Mouse (Mus musculus) CD8-positive naive resting alpha-beta T cell, adult 2 months (primary cell): Measurements from ENCODE around the gene Spata31d1a.

Experiments
- DNase-seq, 2 experiments: peaks; one replicate each; pipeline ENCODE4 v3.0.0; 2022; ENCODE audit warnings: low read depth in 2 of 2, low spot score in 2 of 2

The Spata31d1a gene

GRCm38 (mm10) chr13:59668501-59669093 lies 41.5 kb downstream of the Spata31d1a start:
- peak; percentile 54 to 57 for DNase-seq

- DNase-seq: no peak
Observed at GRCm38 (mm10) chr13:59667763-59668162, 42.4 kb downstream of the Spata31d1a start.

GRCm38 (mm10) chr13:59663939-59664712 lies 46.0 kb downstream of the Spata31d1a start:
- DNase-seq: no peak

- DNase-seq: no peak
Observed at GRCm38 (mm10) chr13:59661966-59662365, 48.2 kb downstream of the Spata31d1a start.

GRCm38 (mm10) chr13:59661387-59661786 lies 48.7 kb downstream of the Spata31d1a start:
- DNase-seq: no peak

DNA sequence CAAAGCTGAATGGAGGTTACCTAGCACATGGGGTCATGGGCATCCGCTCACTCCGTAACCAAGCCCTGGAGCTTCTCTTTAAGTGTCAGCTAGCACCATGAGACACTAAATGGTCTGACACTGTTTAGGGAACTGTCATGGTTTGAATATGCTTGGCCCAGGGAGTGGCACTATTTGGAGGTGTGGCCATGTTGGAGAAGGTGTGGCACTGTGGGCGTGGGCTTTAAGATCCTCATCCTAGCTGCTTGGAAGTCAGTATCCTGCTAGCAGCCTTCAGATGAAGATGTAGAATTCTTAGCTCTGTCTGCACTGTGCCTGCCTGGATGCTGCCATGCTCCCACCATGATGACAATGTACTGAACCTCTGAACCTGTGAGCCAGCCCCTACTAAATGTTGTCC lies 49.8 kb downstream of the Spata31d1a start:
- DNase-seq: no peak

DNA sequence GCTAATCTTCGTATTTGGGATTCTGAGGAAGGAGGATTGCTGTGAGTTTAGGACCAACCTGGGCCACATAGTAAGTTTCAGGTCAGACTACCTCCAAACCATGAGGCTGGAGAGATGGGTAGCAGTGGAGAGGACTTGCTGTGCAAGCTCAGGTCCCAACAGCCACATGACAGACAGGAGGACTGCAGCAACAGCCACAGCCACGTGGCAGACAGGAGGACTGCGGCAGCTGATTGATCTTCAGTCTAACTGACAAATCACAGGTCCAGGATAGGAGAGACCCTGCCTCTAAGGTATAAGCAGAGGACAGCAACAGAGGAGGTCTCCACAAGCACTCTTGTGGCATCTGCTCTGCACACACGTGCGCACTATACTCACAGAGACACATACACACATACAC lies 52.3 kb downstream of the Spata31d1a start:
- DNase-seq: no peak

- peak in 1 of 2 experiments; percentile 26 for DNase-seq
Observed at GRCm38 (mm10) chr13:59656975-59657388, 53.1 kb downstream of the Spata31d1a start.

GRCm38 (mm10) chr13:59656316-59656832 lies 53.8 kb downstream of the Spata31d1a start:
- peak; percentile 37 to 52 for DNase-seq

DNA sequence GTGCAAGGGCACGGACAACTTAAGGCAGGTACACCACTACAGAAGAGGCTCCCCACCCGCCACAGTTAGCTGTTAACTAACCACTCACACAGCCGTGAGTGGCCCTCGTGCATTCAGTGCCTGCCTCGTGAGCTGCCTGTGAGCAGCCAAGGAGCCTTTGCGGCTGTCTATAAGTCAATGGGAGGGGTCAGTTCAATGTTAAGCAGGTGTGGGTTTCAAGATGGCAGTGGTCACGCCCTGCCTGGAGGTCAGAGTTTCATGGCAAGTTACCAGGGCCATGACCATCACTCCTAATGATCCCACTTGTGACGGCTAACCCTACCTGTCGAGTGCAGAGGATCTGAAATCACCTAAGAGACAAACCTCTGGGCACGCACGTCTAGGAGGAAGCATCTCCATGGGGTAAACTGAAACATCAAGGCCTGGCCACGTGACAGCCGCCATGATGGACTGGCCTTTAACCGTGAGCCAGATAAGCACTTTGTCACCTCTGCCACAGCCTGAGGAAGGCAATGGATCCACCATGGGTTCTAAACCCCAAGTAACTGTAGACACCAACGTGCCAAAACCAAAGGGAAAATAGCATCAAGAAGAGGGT lies 54.3 kb downstream of the Spata31d1a start:
- no peak for DNase-seq

GRCm38 (mm10) chr13:59654465-59654864 lies 55.7 kb downstream of the Spata31d1a start:
- DNase-seq: no peak

DNA sequence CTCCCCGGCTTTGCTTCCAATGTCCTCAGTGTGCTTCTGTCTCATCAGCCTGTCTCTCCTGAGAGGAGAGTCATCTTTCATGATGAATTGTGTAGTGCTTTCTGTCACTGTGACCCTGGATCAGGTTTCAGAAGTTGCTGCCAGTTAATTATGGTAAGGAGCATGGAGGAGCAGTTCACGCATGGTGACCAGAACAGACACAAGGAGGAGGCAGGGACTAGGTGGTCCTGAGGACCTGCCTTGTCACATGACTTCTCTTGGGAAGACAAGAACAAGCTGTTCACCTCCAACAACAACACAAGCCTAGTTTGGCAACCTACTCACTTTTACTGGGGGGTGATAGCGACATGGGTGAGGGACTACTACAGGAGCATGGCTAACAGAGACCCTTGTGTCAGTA lies 57.0 kb downstream of the Spata31d1a start:
- no peak for DNase-seq

DNA sequence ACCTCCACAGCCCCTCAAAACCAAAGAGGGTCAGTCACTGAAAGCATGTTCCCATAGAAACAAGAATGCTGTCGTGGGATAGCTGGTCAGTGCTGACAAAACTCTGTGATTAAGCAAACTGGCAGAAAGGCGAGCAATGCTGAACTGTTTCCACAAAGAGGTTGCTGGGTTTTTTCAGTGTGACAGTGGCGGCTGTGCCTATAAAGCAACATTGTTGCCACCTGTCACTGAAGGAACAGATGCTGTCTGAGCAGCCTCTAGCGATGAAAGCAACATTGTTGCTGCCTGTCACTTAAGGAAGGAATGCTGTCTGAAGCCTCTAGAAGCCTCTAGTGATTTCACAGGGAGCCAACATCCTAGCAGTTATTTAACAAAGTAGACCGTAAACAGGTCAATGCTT lies 57.5 kb downstream of the Spata31d1a start:
- no peak for DNase-seq
